Mouse (Mus musculus) neural tube, embryonic 13.5 days (tissue): Measurements from ENCODE around the gene BC030870. TPM values are rescaled to one million over a fixed set of nuclear protein-coding genes. Genes with fewer than 3 reads are reported as not detected.

Experiments used
- microRNA-seq: library from miRNA; unstranded; fragments of <30 nt; microRNA quantifications from one replicate; pipeline ENCODE4, GENCODE M21; 2016
- polyA plus RNA-seq: library from polyadenylated mRNA; unstranded; fragments of >200 nt; fragmentation: Nextera tagmentation; extraction: Ambion mirVana; gene quantifications from 2 replicates; pipeline ENCODE4 v1.2.1, GENCODE M21; 2015

Gene BC030870
- polyA plus RNA-seq, 1 experiment from 2014 or later, result not detected

Small RNA genes within 50 kb of the gene (microRNA-seq; reads per million reads assigned to microRNA genes)
- not detected for gene Gm24333

Other genes with a start within 250 kb of the BC030870 start
- 28.8 and 29.0 TPM in 2 replicates for gene Tmem192, start 182.4 kb downstream of the BC030870 start, polyA plus RNA-seq
- gene Trim75, start 141.7 kb downstream of the BC030870 start, polyA plus RNA-seq, result 0.11 TPM in 1 of 2 replicates, not detected in the other
- not detected in 2 replicates for gene Trim61, start 111.0 kb downstream of the BC030870 start, polyA plus RNA-seq
- gene Trim60, start 111.0 kb downstream of the BC030870 start, polyA plus RNA-seq, result not detected in 2 replicates
- 5.7 and 5.8 TPM in 2 replicates for gene Apela, start 92.2 kb downstream of the BC030870 start, polyA plus RNA-seq
- gene Gm10663, start 54.5 kb downstream of the BC030870 start, polyA plus RNA-seq, result not detected in 2 replicates